Mouse (Mus musculus): Measurements from ENCODE around the gene Marveld3. TPM values are rescaled to one million over a fixed set of nuclear protein-coding genes. Genes with fewer than 3 reads are reported as not detected.
A peak's percentile ranks its signal among the peaks of the same experiment; 100 is the strongest.

Marveld3 gene
- polyA plus RNA-seq, 1 experiment from 2014 or later, result 0.31 TPM

DNA sequence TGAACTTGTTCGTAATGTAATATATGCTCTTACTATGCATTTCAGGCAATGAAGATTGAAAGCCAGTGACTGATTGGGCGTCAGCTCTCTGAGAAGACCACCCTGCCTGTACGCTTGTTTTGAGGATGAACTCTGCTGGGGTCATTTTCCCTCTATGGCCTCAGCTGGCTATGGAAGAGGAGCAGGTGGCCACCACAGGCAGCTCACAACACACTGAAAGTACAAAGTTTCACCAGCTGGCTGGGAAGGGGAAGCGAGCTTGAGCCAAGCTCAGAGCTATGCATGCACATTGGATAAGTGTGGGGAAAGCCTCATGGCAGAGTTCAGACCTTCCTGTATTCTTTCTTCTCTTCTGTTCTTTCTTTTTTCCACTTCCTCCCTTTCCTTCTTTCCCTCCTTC is 2.9 kb downstream of the Marveld3 start:
- peaks cover 53% of the 10 kb centered on the region for H3K4me1 ChIP-seq
- 83% methylated on average over 4 of the region's 4 CpGs for WGBS
- H3K36me3 ChIP-seq, result no peaks in the 10 kb centered on the region
- DNase-seq (ENCODE audit: low spot score), result no peak
- no peak overlapping the region for H3K4me3 ChIP-seq
- no peaks in the 10 kb centered on the region for H3K9me3 ChIP-seq (replicated peaks)
- peaks cover 56% of the 10 kb centered on the region for H3K27me3 ChIP-seq (ENCODE audit: low read depth, poor library complexity, severe bottlenecking)
- H3K27ac ChIP-seq (replicated peaks), result no peak overlapping the region

DNA sequence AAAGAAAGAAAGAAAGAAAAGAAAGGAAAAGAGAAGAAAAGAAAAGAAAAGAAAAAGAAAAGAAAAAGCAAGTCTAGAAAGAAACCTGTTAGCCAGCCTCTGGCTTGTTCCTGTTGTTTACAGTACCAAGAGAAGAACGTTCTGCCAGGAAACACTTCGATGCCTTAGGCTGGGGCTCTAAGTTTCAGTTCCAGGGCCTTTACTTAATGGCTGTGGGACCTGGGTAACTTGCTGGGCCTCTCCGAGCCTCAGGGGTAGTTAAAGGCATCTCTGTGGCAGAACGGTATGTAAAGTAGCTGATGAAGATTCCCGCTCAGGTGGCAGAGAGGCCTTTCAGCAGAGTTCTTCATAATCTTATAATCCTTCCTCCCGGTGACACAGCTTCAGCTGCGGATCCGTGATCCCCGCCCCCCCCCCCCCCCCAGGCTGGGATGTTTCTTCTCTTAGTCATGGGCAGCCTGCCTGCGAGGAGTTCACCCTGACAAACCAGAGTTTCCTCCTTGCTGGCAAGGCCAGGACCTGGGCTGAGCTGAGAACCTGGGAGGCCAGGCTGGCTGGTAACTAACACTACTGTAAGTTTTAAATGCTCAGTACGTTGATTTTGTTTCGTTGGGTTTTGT is 3.9 kb downstream of the Marveld3 start:
- Histone ChIP-seq H3K4me3 (no peak overlapping the region), H3K27ac (replicated peaks) (peak overlapping the region; percentile 42; the same call in 1 of the 2 replicates), H3K27me3 (ENCODE audit: low read depth, poor library complexity, severe bottlenecking) (peaks cover 56% of the 10 kb centered on the region), H3K9me3 (replicated peaks) (no peaks in the 10 kb centered on the region), H3K36me3 (no peaks in the 10 kb centered on the region), H3K4me1 (peaks cover 58% of the 10 kb centered on the region)
- no peak for DNase-seq (ENCODE audit: low spot score)
- WGBS, result 36% methylated on average over 12 of the region's 12 CpGs

DNA sequence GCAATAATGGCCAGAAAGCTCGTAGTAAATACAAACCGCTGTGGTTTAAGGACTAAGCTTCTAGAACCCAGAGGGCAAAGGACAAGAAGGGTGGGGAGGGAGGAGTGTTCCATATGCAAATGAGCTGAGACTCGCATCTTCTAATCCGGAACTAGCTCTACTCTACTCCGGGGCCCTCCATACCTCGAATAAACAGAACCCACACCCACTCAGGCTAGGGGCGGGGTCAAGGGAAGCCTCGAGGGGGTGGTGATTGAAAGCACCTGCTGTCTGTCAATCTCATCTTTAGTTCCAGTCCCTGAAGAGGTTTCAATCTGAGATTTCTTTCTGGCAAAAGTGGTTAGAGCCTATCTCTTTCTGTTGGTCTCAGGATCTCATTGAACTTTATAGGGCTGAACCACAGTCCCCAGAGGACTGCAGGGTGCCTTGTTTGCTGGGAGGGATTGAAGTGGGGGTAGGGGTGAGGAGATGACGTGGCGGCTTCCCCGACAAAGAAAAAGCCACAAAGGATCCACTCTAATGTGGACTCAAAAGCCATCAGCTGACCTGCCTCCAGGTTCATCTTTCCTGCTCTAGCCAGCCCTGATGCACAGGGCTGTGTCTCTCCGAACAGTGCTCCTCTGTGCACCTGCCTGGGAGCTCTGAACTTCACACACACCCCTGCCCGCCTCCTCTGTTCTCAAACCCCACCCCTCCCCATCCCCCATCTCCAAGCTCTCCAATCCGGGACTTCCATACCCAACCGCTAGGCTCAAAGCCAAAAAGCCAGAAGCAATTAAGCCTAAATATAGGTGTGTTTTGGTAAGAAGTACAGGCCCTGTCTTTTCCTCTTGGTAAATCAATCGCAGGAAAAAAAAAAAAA is 4.6 kb downstream of the Marveld3 start:
- peak overlapping the region; percentile 34 for H3K4me3 ChIP-seq
- no peaks in the 10 kb centered on the region for H3K9me3 ChIP-seq (replicated peaks)
- no peaks in the 10 kb centered on the region for H3K36me3 ChIP-seq
- peaks cover 60% of the 10 kb centered on the region for H3K4me1 ChIP-seq
- 4% methylated on average over 16 of the region's 16 CpGs for WGBS
- peak overlapping the region; percentile 65 for H3K27ac ChIP-seq (replicated peaks)
- peaks cover 49% of the 10 kb centered on the region for H3K27me3 ChIP-seq (ENCODE audit: low read depth, poor library complexity, severe bottlenecking)
- peak; percentile 47 for DNase-seq (ENCODE audit: low spot score)

DNA sequence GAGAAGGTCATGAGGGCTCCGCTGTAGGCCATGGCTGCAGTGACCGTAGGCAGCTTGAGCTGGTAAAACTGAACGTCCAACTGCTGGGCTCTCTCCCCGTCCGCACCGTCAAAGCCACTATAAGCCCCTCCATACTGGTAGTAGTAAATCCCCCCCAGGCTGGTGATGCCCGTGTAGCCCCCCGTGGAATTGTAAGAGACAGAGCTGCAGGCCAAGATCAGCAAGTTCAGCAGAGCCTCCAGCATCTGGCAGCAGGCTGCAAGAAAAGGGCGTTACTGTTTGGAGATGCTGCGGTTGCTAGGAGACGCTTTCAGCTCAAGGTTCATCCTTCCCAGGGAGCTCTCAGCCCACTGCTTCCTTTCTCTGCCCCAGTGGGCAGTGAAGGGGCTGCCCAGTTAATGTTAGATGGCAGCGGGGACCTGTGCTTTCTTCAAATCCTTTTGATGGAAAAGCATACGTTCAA is 7.5 kb downstream of the Marveld3 start:
- Histone ChIP-seq H3K36me3 (no peaks in the 10 kb centered on the region), H3K9me3 (replicated peaks) (no peaks in the 10 kb centered on the region), H3K27ac (replicated peaks) (peak overlapping the region; percentile 49), H3K4me3 (no peak overlapping the region), H3K27me3 (ENCODE audit: low read depth, poor library complexity, severe bottlenecking) (peaks cover 33% of the 10 kb centered on the region), H3K4me1 (peaks cover 66% of the 10 kb centered on the region)
- DNase-seq (ENCODE audit: low spot score), result peak; percentile 74
- WGBS, result 43% methylated on average over 13 of the region's 13 CpGs

DNA sequence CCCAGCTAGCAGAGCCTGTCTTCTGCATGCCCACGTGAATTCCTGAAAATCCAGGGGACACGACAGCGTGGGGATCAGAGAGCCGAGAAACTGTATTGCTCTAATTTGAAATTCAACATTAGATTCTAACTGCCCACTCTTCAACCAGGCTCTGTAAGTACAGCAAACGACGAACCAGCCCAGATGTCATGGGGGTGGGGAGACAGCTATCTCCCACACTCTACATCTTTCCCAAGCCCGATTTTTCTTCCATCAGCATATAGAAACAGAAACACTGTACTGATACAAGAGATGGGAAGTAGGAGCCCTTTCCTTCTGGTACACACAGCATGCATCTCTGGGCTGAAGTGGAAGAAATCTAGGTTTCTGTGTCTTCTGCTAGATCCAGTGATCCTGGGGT is 9.8 kb downstream of the Marveld3 start:
- peaks cover 60% of the 10 kb centered on the region for H3K4me1 ChIP-seq
- H3K27me3 ChIP-seq (ENCODE audit: low read depth, poor library complexity, severe bottlenecking), result peaks cover 38% of the 10 kb centered on the region
- no peaks in the 10 kb centered on the region for H3K36me3 ChIP-seq
- no peak overlapping the region for H3K4me3 ChIP-seq
- H3K9me3 ChIP-seq (replicated peaks), result no peaks in the 10 kb centered on the region
- WGBS, result 78% methylated on average over 7 of the region's 7 CpGs
- 0 out of 2 replicates have a peak overlapping the region, but pooled peaks have one; percentile 3 for H3K27ac ChIP-seq (replicated peaks)
- DNase-seq (ENCODE audit: low spot score), result no peak

DNA sequence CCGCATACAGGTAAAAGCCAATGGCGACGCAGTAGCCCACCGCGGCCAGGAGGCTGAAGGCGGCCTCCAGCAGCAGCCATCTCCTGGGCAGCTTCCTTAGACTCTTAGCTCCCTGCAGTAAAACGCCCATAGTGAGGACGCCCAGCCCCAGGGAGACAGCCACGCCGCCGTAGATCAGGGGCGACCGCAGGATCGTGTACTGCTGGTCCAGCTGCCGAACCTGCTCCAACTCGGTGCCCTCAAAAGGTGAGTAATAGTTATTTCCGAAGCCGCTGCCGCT is 13.8 kb downstream of the Marveld3 start:
- WGBS, result 3% methylated on average over 19 of the region's 19 CpGs
- peak overlapping the region; percentile 6; the same call in 1 of the 2 replicates for H3K27ac ChIP-seq (replicated peaks)
- DNase-seq (ENCODE audit: low spot score), result no peak
- H3K4me3 ChIP-seq, result peak overlapping the region; percentile 50
- H3K4me1 ChIP-seq, result peaks cover 41% of the 10 kb centered on the region
- no peaks in the 10 kb centered on the region for H3K9me3 ChIP-seq (replicated peaks)
- peaks cover 33% of the 10 kb centered on the region for H3K27me3 ChIP-seq (ENCODE audit: low read depth, poor library complexity, severe bottlenecking)
- peaks cover 10% of the 10 kb centered on the region for H3K36me3 ChIP-seq

DNA sequence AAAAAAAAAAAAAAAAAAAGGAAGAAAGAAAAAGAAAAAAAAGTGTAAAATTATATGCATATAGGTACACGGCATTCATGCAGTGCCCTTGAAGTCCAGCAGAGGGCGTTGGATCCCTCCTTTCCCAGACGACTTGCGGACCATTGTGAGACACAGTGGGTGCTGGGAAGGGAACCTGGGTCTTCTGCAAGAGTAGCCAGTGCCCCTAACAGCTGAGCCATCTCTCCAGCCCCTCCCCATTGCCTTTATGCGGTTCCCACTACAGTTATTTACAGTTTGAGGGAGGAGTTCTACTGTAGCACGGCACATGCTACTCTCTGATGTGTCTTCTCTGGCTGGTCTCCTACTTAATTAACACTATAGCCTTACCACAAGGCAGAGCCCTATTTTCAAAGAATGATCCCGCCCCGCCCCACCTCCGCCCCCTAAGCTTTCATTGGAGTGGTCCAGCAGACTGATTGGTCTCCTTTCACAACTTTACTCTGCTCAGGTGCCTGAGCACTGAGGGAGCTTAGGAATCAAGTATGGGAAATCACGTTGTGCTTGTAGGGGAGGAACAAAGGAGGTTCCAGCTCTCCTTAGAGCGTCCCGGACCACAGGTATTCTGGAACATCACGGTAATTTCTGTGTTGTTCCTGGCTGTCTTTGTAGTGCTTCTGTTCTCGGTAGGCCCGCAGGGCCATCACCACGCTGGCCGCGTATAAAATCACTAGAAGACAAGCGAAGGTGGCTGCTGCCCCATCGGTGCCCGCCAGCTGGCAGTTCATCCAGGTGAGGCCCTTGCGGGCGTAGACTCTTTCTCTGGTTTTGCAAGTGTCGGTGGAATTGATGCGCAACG is 14.3 kb downstream of the Marveld3 start:
- Histone ChIP-seq H3K27ac (replicated peaks) (peak overlapping the region; percentile 6; the same call in 1 of the 2 replicates), H3K36me3 (peaks cover 14% of the 10 kb centered on the region), H3K27me3 (ENCODE audit: low read depth, poor library complexity, severe bottlenecking) (peaks cover 32% of the 10 kb centered on the region), H3K4me1 (peaks cover 41% of the 10 kb centered on the region), H3K4me3 (peak overlapping the region; percentile 50), H3K9me3 (replicated peaks) (no peaks in the 10 kb centered on the region)
- WGBS, result 3% methylated on average over 26 of the region's 26 CpGs
- peak; percentile 61 for DNase-seq (ENCODE audit: low spot score)

DNA sequence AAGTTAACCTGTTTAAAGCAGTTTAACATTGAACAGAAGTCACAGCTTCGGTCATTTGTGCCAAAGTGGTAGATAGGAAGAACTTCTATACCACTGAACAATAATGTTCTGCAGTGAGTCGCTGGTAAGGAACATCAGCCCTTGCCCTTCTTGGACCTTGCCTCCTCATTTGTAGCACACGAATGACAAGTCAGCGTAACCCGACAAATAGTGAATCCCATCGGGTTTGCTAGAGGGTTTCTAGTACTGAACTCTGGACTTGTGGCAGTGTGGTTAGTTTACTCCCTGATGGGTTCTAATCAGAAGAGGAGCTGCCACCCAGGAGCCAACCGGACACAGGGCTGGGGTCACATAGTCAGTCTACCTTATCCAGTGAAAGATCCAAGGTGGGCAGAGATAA is 15.7 kb downstream of the Marveld3 start:
- DNase-seq (ENCODE audit: low spot score), result no peak
- H3K27ac ChIP-seq (replicated peaks), result no peak overlapping the region
- H3K36me3 ChIP-seq, result peaks cover 20% of the 10 kb centered on the region
- H3K9me3 ChIP-seq (replicated peaks), result no peaks in the 10 kb centered on the region
- H3K27me3 ChIP-seq (ENCODE audit: low read depth, poor library complexity, severe bottlenecking), result peaks cover 32% of the 10 kb centered on the region
- H3K4me1 ChIP-seq, result peaks cover 28% of the 10 kb centered on the region
- H3K4me3 ChIP-seq, result no peak overlapping the region
- WGBS, result 89% methylated on average over 7 of the region's 7 CpGs

DNA sequence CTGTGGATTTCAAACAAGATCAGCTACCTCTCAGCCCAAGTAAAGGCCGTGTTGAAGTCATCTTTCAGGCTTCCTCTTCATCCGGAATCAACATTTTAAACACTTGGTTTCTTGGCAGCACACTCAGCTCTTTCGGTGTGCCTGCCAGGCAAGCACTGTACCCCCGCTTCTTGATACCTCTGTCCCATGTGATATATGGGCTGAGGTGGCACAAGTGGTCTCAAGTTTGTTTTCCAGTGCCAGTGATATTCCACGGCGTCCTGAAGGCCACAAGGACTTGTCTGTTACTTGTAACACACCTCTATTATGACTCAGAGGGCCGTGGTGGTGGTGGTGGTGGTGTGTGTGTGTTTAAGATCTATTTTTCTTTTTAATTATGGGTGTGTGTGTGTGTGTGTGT is 16.3 kb downstream of the Marveld3 start:
- no peaks in the 10 kb centered on the region for H3K9me3 ChIP-seq (replicated peaks)
- peaks cover 29% of the 10 kb centered on the region for H3K27me3 ChIP-seq (ENCODE audit: low read depth, poor library complexity, severe bottlenecking)
- no peak for DNase-seq (ENCODE audit: low spot score)
- H3K36me3 ChIP-seq, result peaks cover 26% of the 10 kb centered on the region
- WGBS, result 84% methylated on average over 7 of the region's 7 CpGs
- no peak overlapping the region for H3K4me3 ChIP-seq
- peaks cover 22% of the 10 kb centered on the region for H3K4me1 ChIP-seq
- no peak overlapping the region for H3K27ac ChIP-seq (replicated peaks)

DNA sequence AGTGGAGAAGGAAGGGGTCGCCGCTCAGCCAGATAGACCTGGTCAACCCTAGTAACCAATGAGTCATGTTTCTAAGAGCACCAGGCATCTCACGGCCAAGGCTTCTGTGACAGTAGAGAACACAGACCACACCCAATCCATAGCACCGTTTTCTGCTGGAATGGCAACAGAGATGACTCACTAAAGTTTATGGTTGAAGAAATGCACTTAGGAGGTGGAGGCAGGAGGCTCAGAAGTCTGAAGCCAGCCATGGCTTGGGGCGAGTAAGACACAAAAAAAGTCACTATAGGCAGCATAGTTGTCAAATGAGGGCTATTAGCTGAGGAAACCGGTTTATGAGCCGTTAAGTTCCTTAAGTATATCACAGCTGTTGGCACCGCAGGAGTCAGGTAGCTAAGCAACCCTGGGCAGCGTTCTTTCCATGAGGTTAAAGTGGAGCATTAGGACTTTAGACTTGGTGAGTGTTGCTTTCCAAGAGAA is 16.8 kb downstream of the Marveld3 start:
- Histone ChIP-seq H3K4me3 (no peak overlapping the region), H3K9me3 (replicated peaks) (no peaks in the 10 kb centered on the region)
- WGBS, result 61% methylated on average over 9 of the region's 9 CpGs

DNA sequence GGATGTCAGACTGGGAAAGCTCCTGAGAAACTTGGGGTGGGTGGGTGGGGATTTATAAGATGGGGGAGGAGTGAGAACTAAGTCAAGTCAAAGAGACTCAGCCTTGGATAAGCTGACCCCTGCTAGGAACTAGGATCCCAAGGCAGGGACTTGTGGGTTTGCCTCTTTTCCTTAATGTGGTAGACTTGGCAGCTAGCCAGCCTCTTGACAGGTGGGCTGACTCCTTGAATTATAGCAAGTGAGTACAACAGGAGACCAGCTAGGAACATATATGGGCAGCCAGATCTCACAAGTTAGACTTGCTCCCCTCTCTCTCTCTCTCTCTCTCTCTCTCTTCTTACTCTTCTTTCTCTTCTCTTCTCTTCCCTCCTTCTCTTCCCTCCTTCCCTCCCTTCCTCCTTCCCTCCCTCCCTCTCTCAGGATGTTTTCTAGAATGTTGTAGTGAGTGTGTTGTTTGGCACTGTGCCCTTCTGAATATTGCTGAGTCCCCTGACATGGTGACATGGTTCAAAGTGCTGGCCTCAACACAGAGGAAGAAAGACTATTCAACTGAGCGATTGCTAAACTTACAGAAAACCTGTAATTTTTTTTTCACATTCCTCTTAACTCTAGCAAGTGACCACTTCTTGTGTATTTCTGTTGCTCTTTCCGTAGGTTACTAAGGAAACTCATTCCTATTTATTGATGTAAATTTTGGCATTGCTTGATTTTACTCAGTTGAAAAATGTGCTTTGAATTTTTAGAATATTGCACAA is 20.2 kb downstream of the Marveld3 start:
- Histone ChIP-seq H3K9me3 (replicated peaks) (no peaks in the 10 kb centered on the region), H3K4me1 (peaks cover 7% of the 10 kb centered on the region), H3K36me3 (peaks cover 63% of the 10 kb centered on the region), H3K27me3 (ENCODE audit: low read depth, poor library complexity, severe bottlenecking) (no peaks in the 10 kb centered on the region), H3K27ac (replicated peaks) (no peak overlapping the region), H3K4me3 (no peak overlapping the region)
- 92% methylated on average over 2 of the region's 2 CpGs for WGBS
- DNase-seq (ENCODE audit: low spot score), result no peak

More for the DNA sequence above, 16.8 kb downstream of the Marveld3 start:
- DNase-seq (ENCODE audit: low spot score), result no peak
- Histone ChIP-seq H3K27me3 (ENCODE audit: low read depth, poor library complexity, severe bottlenecking) (peaks cover 24% of the 10 kb centered on the region), H3K27ac (replicated peaks) (no peak overlapping the region), H3K4me1 (peaks cover 22% of the 10 kb centered on the region), H3K36me3 (peaks cover 31% of the 10 kb centered on the region)

Measured in midbrain, embryonic 10.5 days (tissue).